Mouse (Mus musculus) cerebellum, adult 8-10 months (tissue): Measurements from ENCODE around the gene Olfr910.

Experiments used
- DNase-seq: peaks from one replicate; pipeline ENCODE4 v3.0.0; 2022

Gene Olfr910

GRCm38 (mm10) chr9:38537549-38537948, at the start of gene Olfr910:
Gene Olfr910, plus strand, starts transcription at chr9:38537849.
- DNase-seq: no peak

- no peak for DNase-seq
These were observed 42.1 kb upstream of the Olfr910 start, which contains the start of gene Olfr907 for GRCm38 (mm10) chr9:38495501-38495900. Gene Olfr907, plus strand, starts transcription at chr9:38495801.

GRCm38 (mm10) chr9:38512353-38512752, 25.3 kb upstream of the Olfr910 start:
- no peak for DNase-seq

GRCm38 (mm10) chr9:38521280-38521679, 16.4 kb upstream of the Olfr910 start, which contains the start of gene Olfr911-ps1:
Gene Olfr911-ps1, plus strand, starts transcription at chr9:38521580.
- no peak for DNase-seq

GRCm38 (mm10) chr9:38579878-38580277, 42.2 kb downstream of the Olfr910 start, which contains the start of gene Olfr912:
Gene Olfr912, plus strand, starts transcription at chr9:38580178.
- DNase-seq: no peak
